Mouse (Mus musculus) stomach, postnatal 0 days (tissue): Measurements from ENCODE around the gene Plin2.

Experiments used
- CTCF ChIP-seq: IDR thresholded peaks from 2 replicates; pipeline ENCODE4 v1.5.1; 2016; ENCODE audit warnings: antibody characterized with exemption, low read depth, mild to moderate bottlenecking, moderate library complexity
- EP300 ChIP-seq: optimal IDR thresholded peaks from 2 replicates; pipeline ENCODE3; 2016; ENCODE audit warnings: antibody characterized with exemption

DNA sequence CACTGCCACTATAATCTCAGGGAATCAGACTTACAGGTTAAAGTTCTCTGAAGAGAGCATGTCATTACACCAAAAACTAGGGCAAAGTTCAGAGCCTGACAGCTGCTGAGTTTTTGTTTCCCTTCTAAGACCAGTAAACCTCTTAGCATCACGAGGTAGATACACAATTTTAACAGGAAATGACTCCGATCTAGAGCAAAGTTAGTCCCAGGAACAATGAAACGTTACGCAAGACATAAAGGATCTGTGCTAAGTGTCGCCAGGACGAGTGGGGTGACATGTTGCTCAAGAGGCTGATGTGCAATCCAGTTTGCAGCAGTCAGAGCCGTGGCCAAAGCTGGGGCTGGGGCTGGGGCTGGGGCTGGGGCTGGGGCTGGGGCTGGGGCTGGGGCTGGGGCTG is 20.3 kb upstream of the Plin2 start:
- TF ChIP-seq CTCF (no peak), EP300 (no peak)
